Mouse (Mus musculus) neural tube, embryonic 13.5 days (tissue): ENCODE measurements at regions not wholly inside any gene's neighbourhood (a gene's known extent, or its start where the extent isn't known, plus 50 kb on each side); places are given as distances from the start of the nearest gene placed in this dataset.

ENCODE experiments used
- ATAC-seq: fragments of 200-750 bp; cut with Nextera tagmentation; 2 replicates; pipeline ENCODE4 v1.8.0; 2017; ENCODE audit warnings: low read depth, mild to moderate bottlenecking, moderate TSS enrichment, moderate library complexity
- H3K27ac ChIP-seq: fragments of 300-500 bp; sonication (generic); replicated peaks from 2 replicates; pipeline ENCODE4 v1.5.1; 2015; ENCODE audit warnings: moderate library complexity, mild to moderate bottlenecking, inconsistent platforms
- H3K27me3 ChIP-seq: fragments of 300-500 bp; sonication (generic); 2 replicates; pipeline ENCODE4 v1.6.1; 2015; ENCODE audit warnings: mild to moderate bottlenecking, inconsistent platforms
- H3K36me3 ChIP-seq: fragments of 300-500 bp; sonication (generic); 2 replicates; pipeline ENCODE4 v1.6.1; 2015; ENCODE audit warnings: mild to moderate bottlenecking, inconsistent platforms
- H3K4me1 ChIP-seq: fragments of 300-500 bp; sonication (generic); replicated peaks from 2 replicates; pipeline ENCODE4 v1.6.1; 2015; ENCODE audit warnings: inconsistent platforms
- H3K4me2 ChIP-seq: fragments of 300-500 bp; sonication (generic); 2 replicates; pipeline ENCODE4 v1.6.1; 2015; ENCODE audit warnings: inconsistent platforms, mild to moderate bottlenecking, moderate library complexity
- H3K4me3 ChIP-seq: fragments of 300-500 bp; sonication (generic); 2 replicates; pipeline ENCODE4 v1.5.1; 2015; ENCODE audit warnings: mild to moderate bottlenecking, inconsistent platforms
- H3K9ac ChIP-seq: fragments of 300-500 bp; sonication (generic); 2 replicates; pipeline ENCODE4 v1.6.1; 2015; ENCODE audit warnings: moderate library complexity, mild to moderate bottlenecking, inconsistent platforms
- H3K9me3 ChIP-seq: fragments of 300-500 bp; sonication (generic); 2 replicates; pipeline ENCODE4 v1.6.1; 2016; ENCODE audit warnings: inconsistent platforms
- WGBS: fragments of 180-500 bp; shearing (Covaris S2); methylation state at CpG from one replicate; pipeline ENCODE4 v1.1.7; 2015; 5-methylcytosine and 5-hydroxymethylcytosine counted together

DNA sequence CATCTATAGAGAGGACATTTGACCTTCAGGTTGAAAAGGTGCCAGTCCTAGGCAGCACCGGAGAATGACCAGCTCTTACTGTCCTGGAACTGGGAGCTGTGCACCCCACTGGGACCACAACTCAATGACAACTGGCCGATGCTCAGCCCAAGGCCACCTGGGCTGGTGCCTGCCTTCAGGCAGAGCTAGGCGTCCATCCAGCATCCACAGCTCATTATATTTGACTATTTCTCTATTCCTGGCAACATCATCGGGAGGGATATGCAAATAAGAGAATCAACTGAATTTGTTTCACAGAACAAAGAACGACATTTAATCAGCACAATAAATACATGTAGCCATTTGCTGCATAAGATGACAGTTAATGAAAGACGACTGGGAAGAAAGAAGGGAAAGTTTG is 149.0 kb upstream of the Gli2 start:
- no peak for ATAC-seq
- Histone ChIP-seq H3K4me1 (peaks cover under 1% of the 10 kb centered on the region; the same call in 1 of the 2 replicates), H3K4me3 (no peak overlapping the region), H3K4me2 (no peak overlapping the region), H3K27ac (no peak overlapping the region), H3K36me3 (no peaks in the 10 kb centered on the region), H3K9me3 (no peaks in the 10 kb centered on the region), H3K27me3 (no peaks in the 10 kb centered on the region), H3K9ac (no peak overlapping the region)
- WGBS = 77% methylated on average over 6 of the region's 6 CpGs

GRCm38 (mm10) chr1:119197415-119197700 is 143.9 kb upstream of the Gli2 start:
- H3K9ac ChIP-seq = no peak overlapping the region
- WGBS = 38% methylated on average over 7 of the region's 7 CpGs
- H3K4me1 ChIP-seq = peaks cover 10% of the 10 kb centered on the region
- ATAC-seq = peak; percentile 63; the same call in 1 of the 2 replicates
- H3K9me3 ChIP-seq = no peaks in the 10 kb centered on the region
- no peak overlapping the region for H3K4me2 ChIP-seq
- H3K27me3 ChIP-seq = no peaks in the 10 kb centered on the region; the same call in 1 of the 2 replicates
- H3K4me3 ChIP-seq = no peak overlapping the region
- H3K27ac ChIP-seq = no peak overlapping the region
- no peaks in the 10 kb centered on the region for H3K36me3 ChIP-seq

- Histone ChIP-seq H3K4me2 (no peak overlapping the region), H3K4me3 (no peak overlapping the region), H3K36me3 (no peaks in the 10 kb centered on the region), H3K27me3 (no peaks in the 10 kb centered on the region; the same call in 1 of the 2 replicates), H3K27ac (no peak overlapping the region), H3K4me1 (peaks cover 10% of the 10 kb centered on the region), H3K9ac (no peak overlapping the region), H3K9me3 (no peaks in the 10 kb centered on the region)
- ATAC-seq = no peak
- WGBS = 30% methylated on average over 13 of the region's 13 CpGs
Observed at GRCm38 (mm10) chr1:119196674-119197414, 143.4 kb upstream of the Gli2 start.

DNA sequence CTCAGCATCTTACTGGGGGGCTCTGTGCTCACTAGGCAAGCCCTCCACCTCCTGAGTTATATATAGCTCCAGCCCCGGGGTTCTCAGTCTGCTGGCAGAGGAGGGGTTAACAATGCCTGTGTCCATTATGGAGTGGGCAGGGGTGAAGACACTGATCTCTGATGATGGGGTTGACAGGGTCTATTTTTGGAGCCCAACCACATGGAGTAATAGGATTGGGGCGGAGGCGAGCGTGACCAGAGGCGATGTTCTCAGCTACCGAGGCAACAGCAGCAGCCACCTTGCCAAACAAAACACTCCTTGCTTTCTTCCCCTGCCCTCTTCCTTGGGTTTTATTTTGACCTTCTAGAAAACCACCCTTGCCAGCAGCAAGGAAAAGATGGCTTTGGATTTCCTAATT is 141.1 kb upstream of the Gli2 start:
- no peak for ATAC-seq

GRCm38 (mm10) chr1:119191177-119191576 is 137.8 kb upstream of the Gli2 start:
- Histone ChIP-seq H3K4me3 (no peak overlapping the region), H3K4me2 (no peak overlapping the region), H3K4me1 (peaks cover 7% of the 10 kb centered on the region), H3K9ac (no peak overlapping the region), H3K36me3 (no peaks in the 10 kb centered on the region), H3K27ac (no peak overlapping the region), H3K27me3 (peaks cover 31% of the 10 kb centered on the region), H3K9me3 (no peaks in the 10 kb centered on the region)
- ATAC-seq = no peak
- WGBS = 83% methylated on average over 2 of the region's 2 CpGs

More for the DNA sequence above, 141.1 kb upstream of the Gli2 start:
- Histone ChIP-seq H3K4me2 (no peak overlapping the region), H3K4me3 (no peak overlapping the region), H3K9ac (no peak overlapping the region), H3K36me3 (no peaks in the 10 kb centered on the region), H3K9me3 (no peaks in the 10 kb centered on the region), H3K27ac (no peak overlapping the region), H3K27me3 (peaks cover 19% of the 10 kb centered on the region), H3K4me1 (peaks cover 14% of the 10 kb centered on the region)
- WGBS = 69% methylated on average over 6 of the region's 6 CpGs

DNA sequence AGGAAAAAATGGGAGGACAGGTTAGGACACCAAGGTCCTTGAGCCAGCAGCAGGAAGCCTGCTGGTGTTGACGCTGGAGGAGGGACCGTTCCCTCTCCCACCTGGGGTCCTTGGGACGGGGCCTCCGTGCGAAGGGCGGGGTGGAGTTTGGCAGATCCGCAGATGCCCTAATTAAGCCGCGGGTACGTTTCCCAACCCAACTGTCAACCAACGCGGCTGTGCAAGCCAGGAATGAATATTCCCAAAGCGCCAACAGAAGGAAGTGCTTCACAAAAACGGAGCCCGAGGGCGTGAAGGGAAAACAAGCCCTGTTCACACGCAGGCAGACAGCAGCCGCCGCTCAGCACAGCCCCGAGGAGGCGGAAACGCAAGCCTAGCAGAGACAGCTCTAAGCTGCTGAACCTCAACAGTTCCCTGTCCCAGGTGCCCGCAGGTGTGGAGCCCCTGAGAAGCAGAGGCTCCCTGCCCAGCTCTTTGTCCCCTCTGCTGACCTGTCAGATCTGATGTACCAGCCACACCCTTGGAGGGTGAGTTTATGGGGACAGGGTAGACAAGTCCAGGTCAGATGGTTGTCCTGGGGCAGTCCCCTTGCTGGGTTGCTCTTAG is 136.1 kb upstream of the Gli2 start:
- peaks cover 31% of the 10 kb centered on the region for H3K27me3 ChIP-seq
- ATAC-seq = 0 out of 2 replicates have a peak, but pooled peaks have one; percentile 53
- peak overlapping the region; percentile 55 for H3K4me2 ChIP-seq
- WGBS = 2% methylated on average over 23 of the region's 23 CpGs
- peak overlapping the region; percentile 56 for H3K9ac ChIP-seq
- no peak overlapping the region for H3K27ac ChIP-seq
- peak overlapping the region; percentile 29 for H3K4me3 ChIP-seq
- H3K4me1 ChIP-seq = peaks cover 7% of the 10 kb centered on the region
- H3K9me3 ChIP-seq = no peaks in the 10 kb centered on the region
- H3K36me3 ChIP-seq = no peaks in the 10 kb centered on the region

- no peaks in the 10 kb centered on the region for H3K9me3 ChIP-seq
- ATAC-seq = no peak
- WGBS = 86% methylated on average over 2 of the region's 2 CpGs
- no peak overlapping the region for H3K4me2 ChIP-seq
- H3K4me3 ChIP-seq = no peak overlapping the region
- no peak overlapping the region for H3K9ac ChIP-seq
- no peaks in the 10 kb centered on the region for H3K36me3 ChIP-seq
- H3K27me3 ChIP-seq = peaks cover 31% of the 10 kb centered on the region
- H3K27ac ChIP-seq = no peak overlapping the region
- peaks cover 7% of the 10 kb centered on the region for H3K4me1 ChIP-seq
Observed at GRCm38 (mm10) chr1:119187301-119187700, 133.9 kb upstream of the Gli2 start.

- H3K4me1 ChIP-seq = peaks cover 7% of the 10 kb centered on the region
- peaks cover 31% of the 10 kb centered on the region for H3K27me3 ChIP-seq
- no peak overlapping the region for H3K4me2 ChIP-seq
- no peaks in the 10 kb centered on the region for H3K36me3 ChIP-seq
- no peak overlapping the region for H3K27ac ChIP-seq
- ATAC-seq = no peak
- H3K9me3 ChIP-seq = no peaks in the 10 kb centered on the region
- 84% methylated on average over 4 of the region's 4 CpGs for WGBS
- H3K9ac ChIP-seq = no peak overlapping the region
- H3K4me3 ChIP-seq = no peak overlapping the region
Observed at GRCm38 (mm10) chr1:119186856-119187255, 133.4 kb upstream of the Gli2 start.

DNA sequence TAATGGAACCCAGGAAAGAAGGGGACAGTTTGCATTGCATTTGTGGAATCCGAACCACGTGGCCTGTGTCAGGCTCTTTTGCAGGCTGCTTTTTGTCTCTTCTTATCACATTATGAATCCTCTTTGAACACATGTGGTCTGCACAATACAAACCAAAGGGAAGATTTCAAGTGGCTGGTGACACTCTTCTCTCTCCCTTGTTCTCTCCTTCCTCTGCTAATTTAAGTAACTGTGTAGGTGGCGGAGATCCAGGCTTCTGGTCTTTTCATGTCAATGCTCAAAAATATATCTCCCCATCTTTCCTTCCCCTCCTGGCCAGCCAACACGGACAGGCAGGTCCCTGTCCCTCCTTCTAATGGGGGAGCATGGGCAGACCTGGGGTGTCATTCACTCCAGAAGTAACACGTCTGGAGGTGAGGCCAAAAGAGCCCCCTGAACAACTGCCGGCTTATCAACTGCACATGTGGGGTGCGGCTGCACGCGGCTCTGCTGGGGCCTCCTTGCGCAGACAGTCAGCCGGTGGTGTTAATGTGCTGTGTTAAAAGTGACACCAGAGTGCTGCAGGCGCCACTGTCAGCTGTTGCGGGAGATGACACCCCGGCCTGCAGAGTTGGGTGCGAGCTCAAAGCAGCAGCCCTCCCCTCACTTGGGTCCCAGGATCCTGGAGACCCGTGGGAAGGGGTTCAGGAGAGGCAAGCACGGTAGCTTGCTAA is 130.3 kb upstream of the Gli2 start:
- H3K9ac ChIP-seq = no peak overlapping the region
- peaks cover 9% of the 10 kb centered on the region; the same call in 1 of the 2 replicates for H3K27me3 ChIP-seq
- no peaks in the 10 kb centered on the region for H3K9me3 ChIP-seq
- 74% methylated on average over 17 of the region's 17 CpGs for WGBS
- no peaks in the 10 kb centered on the region for H3K4me1 ChIP-seq
- H3K4me3 ChIP-seq = no peak overlapping the region
- no peak overlapping the region for H3K4me2 ChIP-seq
- no peaks in the 10 kb centered on the region for H3K36me3 ChIP-seq
- no peak overlapping the region for H3K27ac ChIP-seq
- no peak for ATAC-seq

DNA sequence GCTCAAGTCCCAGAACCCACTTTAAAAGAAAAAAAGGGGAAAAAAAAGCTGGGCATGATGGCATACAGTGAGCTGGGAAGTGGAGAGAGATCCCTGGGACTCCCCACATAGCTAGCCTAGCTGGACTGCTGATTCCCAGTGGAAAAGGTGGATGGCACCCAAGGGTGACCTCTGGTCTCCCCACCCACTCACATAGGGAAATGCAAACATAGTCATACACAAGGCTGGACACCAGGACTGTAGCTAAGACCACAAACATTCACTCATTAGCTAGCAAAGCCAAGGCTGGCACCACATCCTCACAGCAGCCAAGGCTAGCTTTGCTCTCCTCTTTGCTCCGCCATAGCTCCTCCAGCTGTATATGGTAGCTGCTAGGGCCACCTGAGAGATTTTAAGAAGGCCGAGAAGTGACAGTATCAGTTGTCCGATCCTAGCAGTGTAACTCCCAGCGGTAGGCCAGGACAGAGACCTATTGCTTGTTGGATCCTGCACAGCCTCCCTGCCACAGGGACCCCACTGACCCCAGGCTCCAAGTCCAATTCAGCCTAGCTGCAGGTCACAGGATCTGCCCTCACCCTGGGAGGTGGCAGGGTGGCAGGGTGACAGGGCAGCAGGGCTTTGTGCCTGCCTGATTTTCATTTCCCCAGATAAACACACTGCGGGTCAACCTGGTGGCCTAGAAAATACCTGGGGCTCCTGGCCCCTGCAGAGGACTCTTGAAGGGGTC is 119.8 kb upstream of the Gli2 start:
- Histone ChIP-seq H3K27ac (no peak overlapping the region), H3K4me2 (no peak overlapping the region), H3K27me3 (no peaks in the 10 kb centered on the region), H3K36me3 (no peaks in the 10 kb centered on the region), H3K9me3 (no peaks in the 10 kb centered on the region), H3K4me1 (no peaks in the 10 kb centered on the region), H3K9ac (no peak overlapping the region), H3K4me3 (no peak overlapping the region)
- 78% methylated on average over 5 of the region's 5 CpGs for WGBS
- ATAC-seq = no peak

DNA sequence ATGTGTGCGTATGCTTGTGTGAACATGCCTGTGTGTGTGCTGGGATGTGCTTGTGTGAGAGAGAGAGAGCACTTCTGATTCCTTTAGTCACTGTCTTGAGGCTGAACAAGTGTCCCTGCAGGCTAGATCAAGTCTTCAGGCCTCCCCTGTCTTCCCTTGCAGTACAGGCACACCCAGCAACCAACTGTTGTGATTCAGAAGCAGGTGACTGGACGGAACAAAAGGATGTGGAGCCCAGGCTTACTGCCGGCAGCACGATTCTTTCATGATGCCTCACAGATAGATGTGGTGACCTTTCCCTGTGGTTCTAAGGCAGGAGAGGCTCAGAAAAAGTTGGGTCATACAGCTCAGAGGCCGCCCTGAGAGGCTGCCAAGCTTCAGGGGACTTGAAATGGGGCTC is 114.0 kb upstream of the Gli2 start:
- Histone ChIP-seq H3K4me1 (no peaks in the 10 kb centered on the region), H3K27me3 (no peaks in the 10 kb centered on the region), H3K36me3 (no peaks in the 10 kb centered on the region), H3K9ac (no peak overlapping the region), H3K27ac (no peak overlapping the region), H3K9me3 (no peaks in the 10 kb centered on the region), H3K4me2 (no peak overlapping the region), H3K4me3 (no peak overlapping the region)
- 79% methylated on average over 5 of the region's 5 CpGs for WGBS
- no peak for ATAC-seq

DNA sequence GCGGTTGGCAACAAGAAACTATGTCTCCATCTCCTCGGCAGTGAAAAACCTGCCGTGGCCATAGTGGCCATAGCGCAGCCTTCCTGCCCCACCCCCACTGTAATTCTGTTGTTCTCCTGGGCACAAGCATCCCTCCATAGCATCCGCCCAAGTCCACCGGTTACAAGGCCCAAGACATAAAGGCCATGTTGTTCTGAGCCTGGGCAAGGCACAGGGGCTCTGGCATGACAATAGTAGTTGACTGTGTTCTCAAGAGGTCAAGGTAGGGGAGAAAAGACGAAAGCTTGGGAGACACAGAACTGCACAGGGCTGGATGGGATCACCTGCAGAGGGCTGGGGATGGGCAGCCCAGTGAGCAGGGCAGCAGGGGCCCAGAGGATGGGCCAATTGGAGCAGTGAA is 112.9 kb upstream of the Gli2 start:
- Histone ChIP-seq H3K27ac (no peak overlapping the region), H3K4me1 (no peaks in the 10 kb centered on the region), H3K27me3 (no peaks in the 10 kb centered on the region), H3K4me3 (no peak overlapping the region), H3K36me3 (no peaks in the 10 kb centered on the region), H3K4me2 (no peak overlapping the region), H3K9me3 (no peaks in the 10 kb centered on the region), H3K9ac (no peak overlapping the region)
- ATAC-seq = no peak
- WGBS = 83% methylated on average over 7 of the region's 7 CpGs
